Mouse (Mus musculus): ENCODE measurements around the gene Lrrc75a. TPM values are rescaled to one million over a fixed set of nuclear protein-coding genes. Genes with fewer than 3 reads are reported as not detected.

The Lrrc75a gene
- polyA plus RNA-seq, 1 experiment from 2014 or later, result 11.3 TPM

- Histone ChIP-seq H3K4me1 (peaks cover 49% of the 10 kb centered on the region), H3K4me3 (no peak overlapping the region), H3K9me3 (no peaks in the 10 kb centered on the region), H3K4me2 (replicated peaks) (no peak overlapping the region), H3K36me3 (peaks cover 35% of the 10 kb centered on the region), H3K9ac (replicated peaks) (no peak overlapping the region), H3K27ac (replicated peaks) (no peak overlapping the region), H3K27me3 (no peaks in the 10 kb centered on the region)
- no peak for ATAC-seq (replicated peaks)
- 85% methylated on average over 6 of the region's 6 CpGs for WGBS
Observed at GRCm38 (mm10) chr11:62610304-62610703, 38.0 kb downstream of the Lrrc75a start.

GRCm38 (mm10) chr11:62608826-62609675, 39.3 kb downstream of the Lrrc75a start:
- H3K9ac ChIP-seq (replicated peaks), result no peak overlapping the region
- 86% methylated on average over 10 of the region's 10 CpGs for WGBS
- peaks cover 50% of the 10 kb centered on the region for H3K4me1 ChIP-seq
- no peak overlapping the region for H3K27ac ChIP-seq (replicated peaks)
- no peak overlapping the region for H3K4me2 ChIP-seq (replicated peaks)
- ATAC-seq (replicated peaks), result no peak
- H3K36me3 ChIP-seq, result peaks cover 47% of the 10 kb centered on the region
- no peaks in the 10 kb centered on the region for H3K27me3 ChIP-seq
- no peaks in the 10 kb centered on the region for H3K9me3 ChIP-seq
- no peak overlapping the region for H3K4me3 ChIP-seq

GRCm38 (mm10) chr11:62607952-62608201, 40.4 kb downstream of the Lrrc75a start:
- Histone ChIP-seq H3K36me3 (peaks cover 48% of the 10 kb centered on the region), H3K9ac (replicated peaks) (no peak overlapping the region)
- WGBS, result 86% methylated on average over 1 of the region's 1 CpGs

GRCm38 (mm10) chr11:62607170-62607951, 41.0 kb downstream of the Lrrc75a start:
- peaks cover 48% of the 10 kb centered on the region for H3K36me3 ChIP-seq
- H3K27ac ChIP-seq (replicated peaks), result peak overlapping the region; percentile 41; the same call in 1 of the 2 replicates
- peaks cover 39% of the 10 kb centered on the region for H3K4me1 ChIP-seq
- no peak overlapping the region for H3K4me3 ChIP-seq
- H3K27me3 ChIP-seq, result no peaks in the 10 kb centered on the region
- H3K9me3 ChIP-seq, result no peaks in the 10 kb centered on the region
- ATAC-seq (replicated peaks), result no peak
- WGBS, result 57% methylated on average over 10 of the region's 10 CpGs
- H3K9ac ChIP-seq (replicated peaks), result 0 out of 2 replicates have a peak overlapping the region, but pooled peaks have one; percentile 2
- no peak overlapping the region for H3K4me2 ChIP-seq (replicated peaks)

More at GRCm38 (mm10) chr11:62607952-62608201, 40.4 kb downstream of the Lrrc75a start:
- Histone ChIP-seq H3K27ac (replicated peaks) (no peak overlapping the region), H3K9me3 (no peaks in the 10 kb centered on the region), H3K4me3 (no peak overlapping the region), H3K27me3 (no peaks in the 10 kb centered on the region), H3K4me2 (replicated peaks) (no peak overlapping the region), H3K4me1 (peaks cover 44% of the 10 kb centered on the region)
- ATAC-seq (replicated peaks), result no peak

- peaks cover 43% of the 10 kb centered on the region for H3K4me1 ChIP-seq
- 63% methylated on average over 10 of the region's 10 CpGs for WGBS
- H3K36me3 ChIP-seq, result peaks cover 48% of the 10 kb centered on the region
- H3K9ac ChIP-seq (replicated peaks), result peak overlapping the region; percentile 91; the same call in 1 of the 2 replicates
- H3K9me3 ChIP-seq, result no peaks in the 10 kb centered on the region
- H3K27me3 ChIP-seq, result no peaks in the 10 kb centered on the region
- no peak overlapping the region for H3K4me3 ChIP-seq
- ATAC-seq (replicated peaks), result no peak
- H3K4me2 ChIP-seq (replicated peaks), result no peak overlapping the region
- peak overlapping the region; percentile 41 for H3K27ac ChIP-seq (replicated peaks)
Observed at GRCm38 (mm10) chr11:62606299-62607169, 41.8 kb downstream of the Lrrc75a start.

- Histone ChIP-seq H3K4me1 (peaks cover 43% of the 10 kb centered on the region), H3K36me3 (peaks cover 48% of the 10 kb centered on the region), H3K9ac (replicated peaks) (peak overlapping the region; percentile 91), H3K4me2 (replicated peaks) (peak overlapping the region; percentile 59), H3K4me3 (peak overlapping the region; percentile 72; the same call in 1 of the 2 replicates), H3K27ac (replicated peaks) (peak overlapping the region; percentile 41), H3K9me3 (no peaks in the 10 kb centered on the region), H3K27me3 (no peaks in the 10 kb centered on the region)
- 48% methylated on average over 10 of the region's 10 CpGs for WGBS
- no peak for ATAC-seq (replicated peaks)
Observed at GRCm38 (mm10) chr11:62605619-62606298, 42.6 kb downstream of the Lrrc75a start.

- H3K4me2 ChIP-seq (replicated peaks), result peak overlapping the region; percentile 59
- WGBS, result 28% methylated on average over 3 of the region's 3 CpGs
- H3K9me3 ChIP-seq, result no peaks in the 10 kb centered on the region
- H3K9ac ChIP-seq (replicated peaks), result peak overlapping the region; percentile 91
- H3K36me3 ChIP-seq, result peaks cover 48% of the 10 kb centered on the region
- ATAC-seq (replicated peaks), result no peak
- H3K27me3 ChIP-seq, result no peaks in the 10 kb centered on the region
- peak overlapping the region; percentile 72 for H3K4me3 ChIP-seq
- peaks cover 43% of the 10 kb centered on the region for H3K4me1 ChIP-seq
- peak overlapping the region; percentile 41; the same call in 1 of the 2 replicates for H3K27ac ChIP-seq (replicated peaks)
Observed at GRCm38 (mm10) chr11:62604886-62605618, 43.3 kb downstream of the Lrrc75a start.

GRCm38 (mm10) chr11:62604123-62604706, 44.1 kb downstream of the Lrrc75a start:
- H3K4me2 ChIP-seq (replicated peaks), result peak overlapping the region; percentile 59
- H3K27me3 ChIP-seq, result no peaks in the 10 kb centered on the region
- H3K9ac ChIP-seq (replicated peaks), result peak overlapping the region; percentile 91
- peak overlapping the region; percentile 38; the same call in 1 of the 2 replicates for H3K27ac ChIP-seq (replicated peaks)
- H3K4me3 ChIP-seq, result peak overlapping the region; percentile 72
- WGBS, result 14% methylated on average over 5 of the region's 5 CpGs
- H3K9me3 ChIP-seq, result no peaks in the 10 kb centered on the region
- H3K4me1 ChIP-seq, result peaks cover 43% of the 10 kb centered on the region
- ATAC-seq (replicated peaks), result no peak
- peaks cover 44% of the 10 kb centered on the region for H3K36me3 ChIP-seq

- Histone ChIP-seq H3K9me3 (no peaks in the 10 kb centered on the region), H3K27ac (replicated peaks) (peak overlapping the region; percentile 92), H3K4me1 (peaks cover 43% of the 10 kb centered on the region), H3K36me3 (peaks cover 37% of the 10 kb centered on the region), H3K27me3 (no peaks in the 10 kb centered on the region), H3K4me3 (peak overlapping the region; percentile 72), H3K9ac (replicated peaks) (peak overlapping the region; percentile 91), H3K4me2 (replicated peaks) (peak overlapping the region; percentile 59)
- whole genome bisulfite sequencing, result 1% methylated on average over 13 of the region's 13 CpGs
- no peak for ATAC-seq (replicated peaks)
Observed at GRCm38 (mm10) chr11:62603312-62604056, 44.8 kb downstream of the Lrrc75a start.
